Mouse (Mus musculus) liver, postnatal 0 days (tissue): ENCODE measurements at regions not wholly inside any gene's neighbourhood (a gene's known extent, or its start where the extent isn't known, plus 50 kb on each side); places are given as distances from the start of the nearest gene placed in this dataset.

Experiments
- ATAC-seq: fragments of 200-750 bp; cut with Nextera tagmentation; 2 replicates; pipeline ENCODE4 v1.8.0; 2017; ENCODE audit warnings: mild to moderate bottlenecking, moderate library complexity
- DNase-seq: peaks from one replicate; pipeline ENCODE4 v3.0.0-alpha.2; 2016
- H3K27ac ChIP-seq: fragments of 300-500 bp; sonication (generic); 2 replicates; pipeline ENCODE4 v1.5.1; 2014; ENCODE audit warnings: antibody characterized with exemption, moderate library complexity, mild to moderate bottlenecking, low read depth
- H3K27me3 ChIP-seq: fragments of 300-500 bp; sonication (generic); 2 replicates; pipeline ENCODE4 v1.6.1; 2014; ENCODE audit warnings: low read length, control low read depth, mixed read lengths; ENCODE audit not compliant: insufficient read depth
- H3K36me3 ChIP-seq: fragments of 300-500 bp; sonication (generic); replicated peaks from 2 replicates; pipeline ENCODE4 v1.6.1; 2014; ENCODE audit warnings: mild to moderate bottlenecking, control low read depth, low read length, moderate library complexity, mixed read lengths; ENCODE audit not compliant: insufficient read depth
- H3K4me1 ChIP-seq: fragments of 300-500 bp; sonication (generic); 2 replicates; pipeline ENCODE4 v1.6.1; 2014; ENCODE audit warnings: antibody characterized with exemption, mild to moderate bottlenecking, control low read depth; ENCODE audit not compliant: insufficient read depth
- H3K4me2 ChIP-seq: fragments of 300-500 bp; sonication (generic); 2 replicates; pipeline ENCODE4 v1.6.1; 2014; ENCODE audit warnings: low read depth, mild to moderate bottlenecking, low read length, moderate library complexity, mixed read lengths
- H3K4me3 ChIP-seq: fragments of 300-500 bp; sonication (generic); 2 replicates; pipeline ENCODE4 v1.5.1; 2014; ENCODE audit warnings: low read depth, low read length
- H3K9ac ChIP-seq: fragments of 300-500 bp; sonication (generic); replicated peaks from 2 replicates; pipeline ENCODE4 v1.6.1; 2014; ENCODE audit warnings: mild to moderate bottlenecking, moderate library complexity
- H3K9me3 ChIP-seq: fragments of 300-500 bp; sonication (generic); 2 replicates; pipeline ENCODE4 v1.6.1; 2016; ENCODE audit warnings: mild to moderate bottlenecking, control low read depth, low read length, mixed read lengths
- CTCF ChIP-seq: sonication (generic); IDR thresholded peaks from 2 replicates; pipeline ENCODE4 v1.5.1; 2016; ENCODE audit warnings: antibody characterized with exemption, low read depth
- EP300 ChIP-seq: IDR thresholded peaks from 2 replicates; pipeline ENCODE4 v1.6.1; 2016; ENCODE audit warnings: antibody characterized with exemption, low read depth, mild to moderate bottlenecking
- WGBS: fragments of 180-500 bp; shearing (Covaris S2); extraction: QIAGEN DNeasy Blood & Tissue Kit; methylation state at CpG from one replicate; pipeline ENCODE4 v1.1.7; 2014; ENCODE audit not compliant: insufficient replicate concordance; 5-methylcytosine and 5-hydroxymethylcytosine counted together

GRCm38 (mm10) chr19:23057739-23058501 lies 83.1 kb upstream of the Klf9 start:
- Histone ChIP-seq H3K4me3 (0 out of 2 replicates have a peak overlapping the region, but pooled peaks have one; percentile 20), H3K36me3 (no peaks in the 10 kb centered on the region), H3K4me1 (peaks cover 19% of the 10 kb centered on the region), H3K27me3 (no peaks in the 10 kb centered on the region), H3K4me2 (peak overlapping the region; percentile 65), H3K9me3 (no peaks in the 10 kb centered on the region), H3K9ac (peak overlapping the region; percentile 53), H3K27ac (peak overlapping the region; percentile 92)
- ATAC-seq: no peak
- WGBS: 45% methylated on average over 11 of the region's 11 CpGs
- no peak for DNase-seq
- no peak for TF ChIP-seq EP300
- TF ChIP-seq CTCF: no peak

- H3K27ac ChIP-seq: peak overlapping the region; percentile 92
- peaks cover 19% of the 10 kb centered on the region for H3K4me1 ChIP-seq
- no peak overlapping the region for H3K4me3 ChIP-seq
- no peaks in the 10 kb centered on the region for H3K9me3 ChIP-seq
- H3K27me3 ChIP-seq: no peaks in the 10 kb centered on the region
- WGBS: 66% methylated on average over 4 of the region's 4 CpGs
- TF ChIP-seq CTCF: no peak
- no peak for TF ChIP-seq EP300
- H3K36me3 ChIP-seq: no peaks in the 10 kb centered on the region
- ATAC-seq (no peak), DNase-seq (no peak)
- H3K9ac ChIP-seq: peak overlapping the region; percentile 53; the same call in 1 of the 2 replicates
- no peak overlapping the region for H3K4me2 ChIP-seq
Observed at GRCm38 (mm10) chr19:23058502-23058900, 82.5 kb upstream of the Klf9 start.

GRCm38 (mm10) chr19:23061081-23061640 lies 79.9 kb upstream of the Klf9 start:
- Histone ChIP-seq H3K4me3 (no peak overlapping the region), H3K4me2 (no peak overlapping the region), H3K9ac (no peak overlapping the region), H3K27me3 (no peaks in the 10 kb centered on the region), H3K9me3 (no peaks in the 10 kb centered on the region), H3K27ac (no peak overlapping the region), H3K36me3 (no peaks in the 10 kb centered on the region), H3K4me1 (peaks cover 24% of the 10 kb centered on the region)
- TF ChIP-seq EP300: no peak
- no peak for TF ChIP-seq CTCF
- ATAC-seq (no peak), DNase-seq (no peak)
- WGBS: 54% methylated on average over 9 of the region's 9 CpGs

GRCm38 (mm10) chr19:23061906-23062305 lies 79.1 kb upstream of the Klf9 start:
- ATAC-seq (no peak), DNase-seq (no peak)
- Histone ChIP-seq H3K9ac (no peak overlapping the region), H3K9me3 (no peaks in the 10 kb centered on the region), H3K4me1 (peaks cover 24% of the 10 kb centered on the region), H3K4me3 (no peak overlapping the region), H3K4me2 (no peak overlapping the region), H3K36me3 (no peaks in the 10 kb centered on the region), H3K27me3 (no peaks in the 10 kb centered on the region), H3K27ac (no peak overlapping the region; the same call in 1 of the 2 replicates)
- TF ChIP-seq CTCF: no peak
- TF ChIP-seq EP300: no peak
- WGBS: 73% methylated on average over 2 of the region's 2 CpGs

GRCm38 (mm10) chr19:23062851-23063250 lies 78.2 kb upstream of the Klf9 start:
- Histone ChIP-seq H3K9ac (no peak overlapping the region), H3K4me2 (no peak overlapping the region), H3K4me1 (peaks cover 18% of the 10 kb centered on the region), H3K36me3 (no peaks in the 10 kb centered on the region), H3K9me3 (no peaks in the 10 kb centered on the region), H3K27ac (no peak overlapping the region), H3K27me3 (no peaks in the 10 kb centered on the region), H3K4me3 (no peak overlapping the region)
- ATAC-seq (no peak), DNase-seq (no peak)
- 70% methylated on average over 5 of the region's 5 CpGs for WGBS
- TF ChIP-seq CTCF (no peak), EP300 (no peak)

- WGBS: 40% methylated on average over 5 of the region's 5 CpGs
- no peak for ATAC-seq
- Histone ChIP-seq H3K4me2 (no peak overlapping the region), H3K9me3 (no peaks in the 10 kb centered on the region), H3K9ac (no peak overlapping the region), H3K27me3 (no peaks in the 10 kb centered on the region), H3K4me3 (no peak overlapping the region), H3K27ac (peak overlapping the region; percentile 74), H3K4me1 (peaks cover 9% of the 10 kb centered on the region), H3K36me3 (no peaks in the 10 kb centered on the region)
- no peak for DNase-seq
- no peak for TF ChIP-seq EP300
- 0 out of 2 replicates have a peak, but pooled peaks have one; percentile 6 for TF ChIP-seq CTCF
Observed at GRCm38 (mm10) chr19:23065548-23065947, 75.5 kb upstream of the Klf9 start.
